Mouse (Mus musculus) cerebellum, postnatal 10 days (tissue): ENCODE measurements around the gene Schip1.
"Not testable (repeated sequence)": the region's sequence is repeated elsewhere in the genome, so short reads cannot be mapped to it uniquely, and the experiment has no call there.

Source experiments
- DNase-seq, 2 experiments: peaks; one replicate each; pipeline ENCODE4 v3.0.0; 2021; ENCODE audit warnings: mixed read lengths in 2 of 2

Gene Schip1

GRCm38 (mm10) chr3:68064731-68065130 lies at the start of gene Schip1:
Gene Schip1, plus strand, starts transcription at chr3:68064802.
- DNase-seq, result peak in 1 of 2 experiments; percentile 18

- DNase-seq, result peak; percentile 33 to 54
Measured at GRCm38 (mm10) chr3:68015786-68016185, 48.8 kb upstream of the Schip1 start.

GRCm38 (mm10) chr3:68019401-68019800 lies 45.2 kb upstream of the Schip1 start:
- no peak for DNase-seq

- peak in 1 of 2 experiments; percentile 36 for DNase-seq
Measured at GRCm38 (mm10) chr3:68036097-68036496, 28.5 kb upstream of the Schip1 start.

- DNase-seq, result no peak
Measured at GRCm38 (mm10) chr3:68042951-68043350, 21.7 kb upstream of the Schip1 start.

- DNase-seq, result peak; percentile 73 to 83
Measured at GRCm38 (mm10) chr3:68045475-68046416, 18.9 kb upstream of the Schip1 start.

- DNase-seq, result peak; percentile 60 to 78
Measured at GRCm38 (mm10) chr3:68053538-68053937, 11.1 kb upstream of the Schip1 start.

- peak; percentile 27 to 51 for DNase-seq
Measured at GRCm38 (mm10) chr3:68055071-68055470, 9.5 kb upstream of the Schip1 start.

GRCm38 (mm10) chr3:68056373-68057275 lies 8.0 kb upstream of the Schip1 start:
- DNase-seq, result peak; percentile 88 to 91

- DNase-seq, result peak; percentile 78 to 85
Measured at GRCm38 (mm10) chr3:68059162-68059800, 5.3 kb upstream of the Schip1 start.

- DNase-seq, result peak; percentile 85 to 89
Measured at GRCm38 (mm10) chr3:68071395-68072386, 7.1 kb downstream of the Schip1 start.

GRCm38 (mm10) chr3:68077406-68077805 lies 12.8 kb downstream of the Schip1 start:
- no peak for DNase-seq

GRCm38 (mm10) chr3:68085024-68085423 lies 20.4 kb downstream of the Schip1 start:
- DNase-seq, result no peak

- no peak for DNase-seq
Measured at GRCm38 (mm10) chr3:68092108-68092507, 27.5 kb downstream of the Schip1 start.

- peak in 1 of 2 experiments; percentile 4 for DNase-seq
Measured at GRCm38 (mm10) chr3:68096724-68097431, 32.3 kb downstream of the Schip1 start.

GRCm38 (mm10) chr3:68099561-68099960 lies 35.0 kb downstream of the Schip1 start:
- not testable (repeated sequence) for DNase-seq

- peak in 1 of 2 experiments; percentile 2 for DNase-seq
Measured at GRCm38 (mm10) chr3:68101343-68101742, 36.7 kb downstream of the Schip1 start.

- no peak for DNase-seq
Measured at GRCm38 (mm10) chr3:68105081-68105685, 40.6 kb downstream of the Schip1 start.

GRCm38 (mm10) chr3:68121338-68121737 lies 56.7 kb downstream of the Schip1 start:
- peak; percentile 66 to 68 for DNase-seq

GRCm38 (mm10) chr3:68126284-68126856 lies 61.8 kb downstream of the Schip1 start:
- no peak for DNase-seq
